Mouse (Mus musculus): ENCODE data around the gene Ifnk.

- TF ChIP-seq POLR2A (IDR thresholded peaks at IDR 0.05; ENCODE audit: low read depth, low read length): no peak
- no peak for TF ChIP-seq CHD1 (IDR thresholded peaks at IDR 0.05; ENCODE audit: low read depth, low read length)
- no peak for TF ChIP-seq GABPA (IDR thresholded peaks at IDR 0.05; ENCODE audit: insufficient replicate concordance, low read depth, low read length)
- TF ChIP-seq CTCF (conservative IDR thresholded peaks at IDR 0.05 in 1 of 2, IDR thresholded peaks at IDR 0.05 in 1 of 2; ENCODE audit: low read depth in 2 of 2, low read length in 2 of 2): no peak
- TF ChIP-seq HCFC1 (IDR thresholded peaks at IDR 0.05; ENCODE audit: low read depth, low read length): no peak
- no peak for TF ChIP-seq MAX (IDR thresholded peaks at IDR 0.05; ENCODE audit: low read length)
These were observed 14.9 kb upstream of the Ifnk start for GRCm38 (mm10) chr4:35136996-35137395.

Data from CH12.LX (cell line).